Mouse (Mus musculus) ES-E14 (cell line): ENCODE results near the gene Racgap1.

Experiments used
- CHD2 ChIP-seq: IDR thresholded peaks from 2 replicates; pipeline ENCODE4 v1.6.1; 2014; ENCODE audit warnings: mild to moderate bottlenecking, low read depth, low read length, inconsistent platforms
- MAFK ChIP-seq: IDR thresholded peaks from 2 replicates; pipeline ENCODE4 v1.6.1; 2014; ENCODE audit warnings: mild to moderate bottlenecking, low read depth, low read length, inconsistent platforms; ENCODE audit not compliant: insufficient read depth

- TF ChIP-seq MAFK, result no peak
- no peak for TF ChIP-seq CHD2
Observed at GRCm38 (mm10) chr15:99614273-99614672, 37.2 kb downstream of the Racgap1 start.
